Mouse (Mus musculus): Measurements from ENCODE around the gene Camkmt. TPM values are rescaled to one million over a fixed set of nuclear protein-coding genes. Genes with fewer than 3 reads are reported as not detected.

The Camkmt gene
- total RNA-seq, 1 experiment, result 7.1 TPM

GRCm38 (mm10) chr17:85368776-85369175 is 278.4 kb downstream of the Camkmt start:
- no peak for DNase-seq (ENCODE audit: low read depth, low spot score)
- in situ Hi-C loops (cut with MboI; ENCODE audit: low sequenced_read_pairs in 2 of 2, unreplicated experiment in 2 of 2), result no loop called here
- no peak overlapping the region for H3K4me3 ChIP-seq (ENCODE audit: insufficient read depth in 1 of 2, low read depth in 1 of 2, low read length in 2 of 2, poor library complexity in 1 of 2, severe bottlenecking in 1 of 2)
- no peak for TF ChIP-seq ZC3H11A (IDR thresholded peaks at IDR 0.05; ENCODE audit: borderline replicate concordance, low read depth, low read length)
- H3K9me3 ChIP-seq (ENCODE audit: control insufficient read depth, insufficient read depth, low read depth, low read length), result no peaks in the 10 kb centered on the region
- H3K9ac ChIP-seq (ENCODE audit: insufficient read depth, low read depth, low read length, poor library complexity, severe bottlenecking), result no peak overlapping the region
- no peaks in the 10 kb centered on the region for H3K36me3 ChIP-seq (ENCODE audit: control insufficient read depth, insufficient read depth, low read length, poor library complexity, severe bottlenecking)
- H3K4me1 ChIP-seq (ENCODE audit: control insufficient read depth in 2 of 2, insufficient read depth in 2 of 2, low read length in 2 of 2, poor library complexity in 1 of 2), result no peaks in the 10 kb centered on the region
- no peak overlapping the region for H3K27ac ChIP-seq (ENCODE audit: insufficient read depth, low read depth, low read length, poor library complexity, severe bottlenecking)

- in situ Hi-C loops (cut with MboI; ENCODE audit: low sequenced_read_pairs in 2 of 2, unreplicated experiment in 2 of 2), result no loop called here
- Histone ChIP-seq H3K9ac (ENCODE audit: insufficient read depth, low read depth, low read length, poor library complexity, severe bottlenecking) (no peak overlapping the region), H3K27ac (ENCODE audit: insufficient read depth, low read depth, low read length, poor library complexity, severe bottlenecking) (no peak overlapping the region; the same call in 1 of the 2 replicates), H3K9me3 (ENCODE audit: control insufficient read depth, insufficient read depth, low read depth, low read length) (no peaks in the 10 kb centered on the region), H3K36me3 (ENCODE audit: control insufficient read depth, insufficient read depth, low read length, poor library complexity, severe bottlenecking) (no peaks in the 10 kb centered on the region), H3K4me1 (ENCODE audit: control insufficient read depth in 2 of 2, insufficient read depth in 2 of 2, low read length in 2 of 2, poor library complexity in 1 of 2) (no peaks in the 10 kb centered on the region), H3K4me3 (ENCODE audit: insufficient read depth in 1 of 2, low read depth in 1 of 2, low read length in 2 of 2, poor library complexity in 1 of 2, severe bottlenecking in 1 of 2) (no peak overlapping the region)
- DNase-seq (ENCODE audit: low read depth, low spot score), result no peak
- TF ChIP-seq ZNF384 (IDR thresholded peaks at IDR 0.05; ENCODE audit: low read depth, low read length), result no peak
- TF ChIP-seq CHD2 (IDR thresholded peaks at IDR 0.05; ENCODE audit: low read depth, low read length), result no peak
- no peak for TF ChIP-seq HCFC1 (IDR thresholded peaks at IDR 0.05; ENCODE audit: borderline replicate concordance, insufficient read depth, low read length)
- no peak for TF ChIP-seq MAFK (IDR thresholded peaks at IDR 0.05; ENCODE audit: insufficient read depth, low read depth, low read length)
Observed at GRCm38 (mm10) chr17:85372076-85372475, 281.7 kb downstream of the Camkmt start.

GRCm38 (mm10) chr17:85372523-85372922 is 282.2 kb downstream of the Camkmt start:
- no peak for TF ChIP-seq ZC3H11A (IDR thresholded peaks at IDR 0.05; ENCODE audit: borderline replicate concordance, low read depth, low read length)
- TF ChIP-seq MAFK (IDR thresholded peaks at IDR 0.05; ENCODE audit: insufficient read depth, low read depth, low read length), result no peak
- TF ChIP-seq HCFC1 (IDR thresholded peaks at IDR 0.05; ENCODE audit: borderline replicate concordance, insufficient read depth, low read length), result no peak
- TF ChIP-seq CHD2 (IDR thresholded peaks at IDR 0.05; ENCODE audit: low read depth, low read length), result no peak
- no peak for TF ChIP-seq ZNF384 (IDR thresholded peaks at IDR 0.05; ENCODE audit: low read depth, low read length)
- no peak overlapping the region; the same call in 1 of the 2 replicates for H3K27ac ChIP-seq (ENCODE audit: insufficient read depth, low read depth, low read length, poor library complexity, severe bottlenecking)
- H3K9ac ChIP-seq (ENCODE audit: insufficient read depth, low read depth, low read length, poor library complexity, severe bottlenecking), result no peak overlapping the region
- in situ Hi-C loops (cut with MboI; ENCODE audit: low sequenced_read_pairs in 2 of 2, unreplicated experiment in 2 of 2), result no loop called here
- no peaks in the 10 kb centered on the region for H3K4me1 ChIP-seq (ENCODE audit: control insufficient read depth in 2 of 2, insufficient read depth in 2 of 2, low read length in 2 of 2, poor library complexity in 1 of 2)
- no peaks in the 10 kb centered on the region for H3K36me3 ChIP-seq (ENCODE audit: control insufficient read depth, insufficient read depth, low read length, poor library complexity, severe bottlenecking)
- no peaks in the 10 kb centered on the region for H3K9me3 ChIP-seq (ENCODE audit: control insufficient read depth, insufficient read depth, low read depth, low read length)
- no peak for DNase-seq (ENCODE audit: low read depth, low spot score)
- no peak overlapping the region for H3K4me3 ChIP-seq (ENCODE audit: insufficient read depth in 1 of 2, low read depth in 1 of 2, low read length in 2 of 2, poor library complexity in 1 of 2, severe bottlenecking in 1 of 2)

GRCm38 (mm10) chr17:85374100-85374833 is 283.9 kb downstream of the Camkmt start:
- no peaks in the 10 kb centered on the region for H3K36me3 ChIP-seq (ENCODE audit: control insufficient read depth, insufficient read depth, low read length, poor library complexity, severe bottlenecking)
- no peak for DNase-seq (ENCODE audit: low read depth, low spot score)
- TF ChIP-seq ZC3H11A (IDR thresholded peaks at IDR 0.05; ENCODE audit: borderline replicate concordance, low read depth, low read length) (no peak), ZNF384 (IDR thresholded peaks at IDR 0.05; ENCODE audit: low read depth, low read length) (no peak), MAFK (IDR thresholded peaks at IDR 0.05; ENCODE audit: insufficient read depth, low read depth, low read length) (no peak), HCFC1 (IDR thresholded peaks at IDR 0.05; ENCODE audit: borderline replicate concordance, insufficient read depth, low read length) (no peak), CHD2 (IDR thresholded peaks at IDR 0.05; ENCODE audit: low read depth, low read length) (no peak)
- H3K9ac ChIP-seq (ENCODE audit: insufficient read depth, low read depth, low read length, poor library complexity, severe bottlenecking), result no peak overlapping the region
- in situ Hi-C loops (cut with MboI; ENCODE audit: low sequenced_read_pairs in 2 of 2, unreplicated experiment in 2 of 2), result no loop called here
- H3K4me3 ChIP-seq (ENCODE audit: insufficient read depth in 1 of 2, low read depth in 1 of 2, low read length in 2 of 2, poor library complexity in 1 of 2, severe bottlenecking in 1 of 2), result no peak overlapping the region
- no peaks in the 10 kb centered on the region for H3K9me3 ChIP-seq (ENCODE audit: control insufficient read depth, insufficient read depth, low read depth, low read length)
- H3K27ac ChIP-seq (ENCODE audit: insufficient read depth, low read depth, low read length, poor library complexity, severe bottlenecking), result no peak overlapping the region
- no peaks in the 10 kb centered on the region for H3K4me1 ChIP-seq (ENCODE audit: control insufficient read depth in 2 of 2, insufficient read depth in 2 of 2, low read length in 2 of 2, poor library complexity in 1 of 2)

- H3K9ac ChIP-seq (ENCODE audit: insufficient read depth, low read depth, low read length, poor library complexity, severe bottlenecking), result no peak overlapping the region
- H3K4me1 ChIP-seq (ENCODE audit: control insufficient read depth in 2 of 2, insufficient read depth in 2 of 2, low read length in 2 of 2, poor library complexity in 1 of 2), result no peaks in the 10 kb centered on the region
- H3K4me3 ChIP-seq (ENCODE audit: insufficient read depth in 1 of 2, low read depth in 1 of 2, low read length in 2 of 2, poor library complexity in 1 of 2, severe bottlenecking in 1 of 2), result no peak overlapping the region
- DNase-seq (ENCODE audit: low read depth, low spot score), result no peak
- H3K27ac ChIP-seq (ENCODE audit: insufficient read depth, low read depth, low read length, poor library complexity, severe bottlenecking), result no peak overlapping the region
- in situ Hi-C loops (cut with MboI; ENCODE audit: low sequenced_read_pairs in 2 of 2, unreplicated experiment in 2 of 2), result no loop called here
- H3K9me3 ChIP-seq (ENCODE audit: control insufficient read depth, insufficient read depth, low read depth, low read length), result no peaks in the 10 kb centered on the region
- no peak for TF ChIP-seq CHD2 (IDR thresholded peaks at IDR 0.05; ENCODE audit: low read depth, low read length)
- no peak for TF ChIP-seq HCFC1 (IDR thresholded peaks at IDR 0.05; ENCODE audit: borderline replicate concordance, insufficient read depth, low read length)
- no peak for TF ChIP-seq ZNF384 (IDR thresholded peaks at IDR 0.05; ENCODE audit: low read depth, low read length)
- TF ChIP-seq MAFK (IDR thresholded peaks at IDR 0.05; ENCODE audit: insufficient read depth, low read depth, low read length), result no peak
- no peak for TF ChIP-seq ZC3H11A (IDR thresholded peaks at IDR 0.05; ENCODE audit: borderline replicate concordance, low read depth, low read length)
- no peaks in the 10 kb centered on the region for H3K36me3 ChIP-seq (ENCODE audit: control insufficient read depth, insufficient read depth, low read length, poor library complexity, severe bottlenecking)
Observed at GRCm38 (mm10) chr17:85374834-85375176, 284.5 kb downstream of the Camkmt start.

Data from ES-E14 (cell line).